Mouse (Mus musculus): ENCODE data around the gene Cdh8. TPM values are rescaled to one million over a fixed set of nuclear protein-coding genes. Genes with fewer than 3 reads are reported as not detected.

The Cdh8 gene
- total and polyA plus RNA-seq, 2 experiments: not detected

DNA sequence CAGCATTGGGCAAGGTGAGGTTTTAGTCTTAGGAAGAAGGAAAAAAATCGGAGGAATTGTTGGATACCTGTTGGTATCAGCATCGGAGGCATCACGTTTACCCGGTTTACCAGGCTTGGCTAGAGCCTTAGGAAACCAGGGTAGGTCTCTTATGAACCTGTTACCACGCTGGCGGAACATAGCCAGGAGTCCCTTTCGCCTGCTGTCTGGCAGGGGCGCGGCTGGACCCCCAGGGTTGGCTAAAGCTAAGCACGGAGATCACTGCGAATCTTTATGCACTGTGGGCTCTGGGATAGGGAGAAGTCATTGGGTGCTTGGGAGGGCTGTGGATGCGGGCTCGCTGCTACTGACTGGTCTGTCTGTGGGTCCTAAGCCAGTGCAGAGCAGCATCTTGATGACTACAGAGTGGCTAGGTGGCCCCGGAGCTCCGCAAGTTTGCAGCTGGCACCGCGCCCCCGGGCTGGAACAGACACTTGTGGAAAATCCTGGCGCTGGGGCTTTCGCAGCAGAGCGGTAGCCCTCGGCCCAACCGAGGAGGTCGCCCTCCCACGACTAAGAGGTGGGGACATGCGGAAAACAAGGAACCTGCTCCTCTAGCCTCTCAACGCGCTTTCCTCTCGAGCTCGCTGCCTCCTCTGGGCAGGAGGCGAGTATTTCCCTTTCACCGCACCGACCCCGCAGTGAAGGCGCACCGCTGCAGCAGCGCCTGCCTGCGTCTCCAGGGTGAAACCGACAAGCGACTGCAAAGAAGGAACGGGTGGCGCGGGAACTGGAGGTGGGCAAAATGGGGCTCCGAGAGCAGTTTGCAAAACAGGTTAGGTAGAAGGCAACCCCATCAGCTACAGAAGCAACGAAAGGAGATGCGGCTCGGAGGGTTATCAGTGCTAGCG, 950 bp downstream of the Cdh8 start:
- H3K36me3 ChIP-seq (ENCODE audit: control insufficient read depth, insufficient read depth, low read length): no peaks in the 10 kb centered on the region
- DNase-seq (ENCODE audit: extremely low read depth, low read depth, low spot score): no peak
- H3K9ac ChIP-seq (ENCODE audit: low read depth, low read length): no peak overlapping the region
- H3K27ac ChIP-seq (replicated peaks; ENCODE audit: insufficient read depth, low read depth, low read length): no peak overlapping the region
- H3K79me2 ChIP-seq (ENCODE audit: control insufficient read depth, insufficient read depth, low read length): no peaks in the 10 kb centered on the region
- 2% methylated on average over 48 of the region's 48 CpGs for WGBS
- no peak overlapping the region for H3K4me3 ChIP-seq (ENCODE audit: insufficient read depth, low read depth, low read length)
- peaks cover 5% of the 10 kb centered on the region; the same call in 1 of the 2 replicates for H3K27me3 ChIP-seq (ENCODE audit: control insufficient read depth, insufficient read depth, low read length)
- TF ChIP-seq CTCF (IDR thresholded peaks at IDR 0.05; ENCODE audit: low read depth, low read length) (no peak), POLR2A (IDR thresholded peaks at IDR 0.05; ENCODE audit: extremely low read depth, insufficient read depth, low read length) (no peak)
- no peaks in the 10 kb centered on the region for H3K4me1 ChIP-seq (ENCODE audit: control insufficient read depth, insufficient read depth, low read length)

DNA sequence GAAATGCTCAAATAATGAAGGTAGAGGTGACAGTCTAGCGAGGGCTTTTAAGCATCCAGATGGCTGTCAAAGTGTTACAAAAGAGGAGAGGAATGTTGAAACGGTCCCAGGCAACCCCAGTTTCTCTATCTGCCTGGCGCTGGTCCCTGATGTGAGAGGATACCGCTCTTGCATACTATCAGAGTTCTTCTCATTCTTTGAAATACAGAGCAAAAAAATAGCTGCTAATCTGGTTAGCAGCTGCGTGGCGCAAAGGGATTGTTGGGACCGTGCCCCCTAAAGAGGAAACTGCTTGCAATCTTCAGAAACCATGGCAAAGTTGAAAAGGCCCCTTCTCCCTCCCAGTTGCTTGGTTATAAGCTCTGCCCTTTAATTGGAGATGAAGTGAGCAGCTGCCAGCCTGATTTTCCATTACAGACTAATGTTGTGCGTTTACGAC, 1.8 kb downstream of the Cdh8 start:
- Histone ChIP-seq H3K79me2 (ENCODE audit: control insufficient read depth, insufficient read depth, low read length) (no peaks in the 10 kb centered on the region), H3K4me3 (ENCODE audit: insufficient read depth, low read depth, low read length) (no peak overlapping the region), H3K27me3 (ENCODE audit: control insufficient read depth, insufficient read depth, low read length) (peaks cover 5% of the 10 kb centered on the region; the same call in 1 of the 2 replicates), H3K36me3 (ENCODE audit: control insufficient read depth, insufficient read depth, low read length) (no peaks in the 10 kb centered on the region), H3K4me1 (ENCODE audit: control insufficient read depth, insufficient read depth, low read length) (no peaks in the 10 kb centered on the region), H3K9ac (ENCODE audit: low read depth, low read length) (no peak overlapping the region), H3K27ac (replicated peaks; ENCODE audit: insufficient read depth, low read depth, low read length) (no peak overlapping the region)
- 11% methylated on average over 9 of the region's 9 CpGs for WGBS
- DNase-seq (ENCODE audit: extremely low read depth, low read depth, low spot score): no peak
- TF ChIP-seq POLR2A (IDR thresholded peaks at IDR 0.05; ENCODE audit: extremely low read depth, insufficient read depth, low read length) (no peak), CTCF (IDR thresholded peaks at IDR 0.05; ENCODE audit: low read depth, low read length) (no peak)

DNA sequence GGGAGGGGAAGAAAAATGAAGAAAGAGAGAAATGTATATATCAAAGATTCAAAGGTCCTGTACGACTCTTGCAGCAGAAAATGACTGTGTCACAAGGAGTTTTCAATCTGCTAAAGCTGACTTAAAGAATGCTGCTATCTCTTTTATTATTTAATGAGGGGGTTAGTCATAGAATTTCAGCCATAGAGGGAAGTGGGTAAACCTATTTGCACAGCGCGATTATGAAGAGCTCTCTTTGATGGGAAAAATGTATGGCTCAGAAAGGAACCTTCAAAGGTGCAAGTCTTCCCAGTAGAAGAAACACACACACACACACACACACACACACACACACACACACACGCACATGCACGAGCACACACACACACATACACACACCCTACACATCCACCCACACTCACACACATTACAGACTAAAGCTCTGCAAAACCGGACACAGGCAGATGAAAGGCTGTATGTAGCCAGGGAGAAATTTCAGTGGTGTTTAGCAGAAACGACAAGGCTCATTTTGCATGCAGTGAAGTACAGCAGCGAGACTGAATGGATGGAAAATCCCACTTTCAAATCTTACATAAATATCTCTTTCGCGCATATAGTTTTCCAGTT, 2.3 kb downstream of the Cdh8 start:
- TF ChIP-seq CTCF (IDR thresholded peaks at IDR 0.05; ENCODE audit: low read depth, low read length) (no peak), POLR2A (IDR thresholded peaks at IDR 0.05; ENCODE audit: extremely low read depth, insufficient read depth, low read length) (no peak)
- Histone ChIP-seq H3K9ac (ENCODE audit: low read depth, low read length) (no peak overlapping the region), H3K4me1 (ENCODE audit: control insufficient read depth, insufficient read depth, low read length) (no peaks in the 10 kb centered on the region), H3K27me3 (ENCODE audit: control insufficient read depth, insufficient read depth, low read length) (peaks cover 5% of the 10 kb centered on the region; the same call in 1 of the 2 replicates), H3K27ac (replicated peaks; ENCODE audit: insufficient read depth, low read depth, low read length) (no peak overlapping the region), H3K36me3 (ENCODE audit: control insufficient read depth, insufficient read depth, low read length) (no peaks in the 10 kb centered on the region), H3K79me2 (ENCODE audit: control insufficient read depth, insufficient read depth, low read length) (no peaks in the 10 kb centered on the region), H3K4me3 (ENCODE audit: insufficient read depth, low read depth, low read length) (no peak overlapping the region)
- no peak for DNase-seq (ENCODE audit: extremely low read depth, low read depth, low spot score)
- WGBS: 48% methylated on average over 10 of the region's 10 CpGs

DNA sequence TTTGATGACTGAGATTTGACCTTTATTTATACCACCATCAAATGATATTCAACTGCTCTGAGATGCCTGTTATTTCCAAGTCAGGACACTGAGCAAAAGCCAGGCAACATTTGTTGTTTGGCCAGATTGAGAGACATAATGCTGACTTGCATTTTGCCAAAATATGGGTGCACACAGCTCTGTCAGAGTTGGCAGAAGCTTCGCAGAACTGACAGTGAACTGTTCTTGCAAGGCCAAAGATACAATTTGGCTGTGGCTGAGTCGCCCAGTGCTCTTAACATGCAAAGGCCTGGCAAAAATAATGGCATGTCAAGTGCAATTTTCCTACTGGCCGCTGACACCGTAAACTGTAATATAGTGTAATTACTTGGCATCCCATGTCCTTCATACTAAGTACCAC, 22.4 kb downstream of the Cdh8 start:
- H3K4me3 ChIP-seq (ENCODE audit: insufficient read depth, low read depth, low read length): no peak overlapping the region
- 73% methylated on average over 4 of the region's 4 CpGs for WGBS
- H3K36me3 ChIP-seq (ENCODE audit: control insufficient read depth, insufficient read depth, low read length): no peaks in the 10 kb centered on the region
- TF ChIP-seq POLR2A (IDR thresholded peaks at IDR 0.05; ENCODE audit: extremely low read depth, insufficient read depth, low read length) (no peak), CTCF (IDR thresholded peaks at IDR 0.05; ENCODE audit: low read depth, low read length) (no peak)
- H3K27me3 ChIP-seq (ENCODE audit: control insufficient read depth, insufficient read depth, low read length): no peaks in the 10 kb centered on the region
- no peak overlapping the region for H3K27ac ChIP-seq (replicated peaks; ENCODE audit: insufficient read depth, low read depth, low read length)
- no peak for DNase-seq (ENCODE audit: extremely low read depth, low read depth, low spot score)
- H3K9ac ChIP-seq (ENCODE audit: low read depth, low read length): no peak overlapping the region
- H3K79me2 ChIP-seq (ENCODE audit: control insufficient read depth, insufficient read depth, low read length): no peaks in the 10 kb centered on the region
- no peaks in the 10 kb centered on the region for H3K4me1 ChIP-seq (ENCODE audit: control insufficient read depth, insufficient read depth, low read length)

DNA sequence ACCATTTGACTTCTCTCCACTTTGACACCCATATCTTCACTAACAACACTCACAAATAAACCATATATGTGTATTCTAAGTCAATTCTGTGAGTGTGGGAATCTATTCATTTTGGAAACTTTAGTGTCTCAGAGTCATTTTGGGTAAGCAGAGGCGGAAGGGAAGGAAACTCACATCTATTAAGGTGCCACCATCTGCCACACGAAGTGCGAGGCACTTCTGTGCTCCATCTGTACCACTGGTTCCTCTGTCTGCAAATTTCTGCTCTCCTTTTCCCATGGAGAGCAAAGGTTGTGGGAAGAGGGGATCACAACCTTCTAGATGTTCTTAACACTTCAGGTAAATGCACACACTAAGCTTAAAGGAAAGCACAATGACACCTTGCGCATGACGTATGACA, 46.2 kb downstream of the Cdh8 start:
- no peak overlapping the region for H3K27ac ChIP-seq (replicated peaks; ENCODE audit: insufficient read depth, low read depth, low read length)
- no peaks in the 10 kb centered on the region for H3K79me2 ChIP-seq (ENCODE audit: control insufficient read depth, insufficient read depth, low read length)
- 79% methylated on average over 5 of the region's 5 CpGs for WGBS
- no peaks in the 10 kb centered on the region for H3K36me3 ChIP-seq (ENCODE audit: control insufficient read depth, insufficient read depth, low read length)
- TF ChIP-seq CTCF (IDR thresholded peaks at IDR 0.05; ENCODE audit: low read depth, low read length) (no peak), POLR2A (IDR thresholded peaks at IDR 0.05; ENCODE audit: extremely low read depth, insufficient read depth, low read length) (no peak)
- H3K4me3 ChIP-seq (ENCODE audit: insufficient read depth, low read depth, low read length): no peak overlapping the region
- H3K4me1 ChIP-seq (ENCODE audit: control insufficient read depth, insufficient read depth, low read length): no peaks in the 10 kb centered on the region
- no peak for DNase-seq (ENCODE audit: extremely low read depth, low read depth, low spot score)
- H3K27me3 ChIP-seq (ENCODE audit: control insufficient read depth, insufficient read depth, low read length): no peaks in the 10 kb centered on the region
- no peak overlapping the region for H3K9ac ChIP-seq (ENCODE audit: low read depth, low read length)
